Mouse (Mus musculus): ENCODE measurements at regions not wholly inside any gene's neighbourhood (a gene's known extent, or its start where the extent isn't known, plus 50 kb on each side); places are given as distances from the start of the nearest gene placed in this dataset.

- Histone ChIP-seq H3K27me3 (no peaks in the 10 kb centered on the region), H3K4me1 (0 out of 2 replicates have a peak, but pooled peaks cover 3% of the 10 kb centered on the region), H3K27ac (no peak overlapping the region), H3K9ac (no peak overlapping the region), H3K36me3 (no peaks in the 10 kb centered on the region), H3K4me2 (no peak overlapping the region), H3K9me3 (replicated peaks) (no peaks in the 10 kb centered on the region), H3K4me3 (replicated peaks) (no peak overlapping the region)
- ATAC-seq (replicated peaks; ENCODE audit: low FRiP score): no peak
- WGBS: 79% methylated on average over 10 of the region's 10 CpGs
These were observed 100.5 kb upstream of the Nckap5 start for GRCm38 (mm10) chr1:126931093-126931492.

- Histone ChIP-seq H3K27ac (no peak overlapping the region), H3K4me2 (no peak overlapping the region), H3K4me3 (replicated peaks) (no peak overlapping the region), H3K4me1 (0 out of 2 replicates have a peak, but pooled peaks cover 3% of the 10 kb centered on the region), H3K36me3 (no peaks in the 10 kb centered on the region), H3K9ac (no peak overlapping the region), H3K9me3 (replicated peaks) (no peaks in the 10 kb centered on the region), H3K27me3 (no peaks in the 10 kb centered on the region)
- ATAC-seq (replicated peaks; ENCODE audit: low FRiP score): no peak
- WGBS: 77% methylated on average over 14 of the region's 14 CpGs
These were observed 100.0 kb upstream of the Nckap5 start for GRCm38 (mm10) chr1:126930611-126931010.

GRCm38 (mm10) chr1:126929666-126930065 is 99.1 kb upstream of the Nckap5 start:
- ATAC-seq (replicated peaks; ENCODE audit: low FRiP score): no peak
- Histone ChIP-seq H3K4me3 (replicated peaks) (no peak overlapping the region), H3K4me1 (0 out of 2 replicates have a peak, but pooled peaks cover 3% of the 10 kb centered on the region), H3K27ac (no peak overlapping the region), H3K27me3 (no peaks in the 10 kb centered on the region), H3K9me3 (replicated peaks) (no peaks in the 10 kb centered on the region), H3K36me3 (no peaks in the 10 kb centered on the region), H3K4me2 (no peak overlapping the region), H3K9ac (no peak overlapping the region)
- WGBS: 59% methylated on average over 4 of the region's 4 CpGs

GRCm38 (mm10) chr1:126928186-126928585 is 97.6 kb upstream of the Nckap5 start:
- no peak overlapping the region for H3K4me2 ChIP-seq
- H3K9ac ChIP-seq: no peak overlapping the region
- no peaks in the 10 kb centered on the region for H3K27me3 ChIP-seq
- no peak for ATAC-seq (replicated peaks; ENCODE audit: low FRiP score)
- WGBS: 57% methylated on average over 7 of the region's 7 CpGs
- no peak overlapping the region for H3K4me3 ChIP-seq (replicated peaks)
- 0 out of 2 replicates have a peak, but pooled peaks cover 3% of the 10 kb centered on the region for H3K4me1 ChIP-seq
- H3K9me3 ChIP-seq (replicated peaks): no peaks in the 10 kb centered on the region
- H3K27ac ChIP-seq: no peak overlapping the region
- H3K36me3 ChIP-seq: no peaks in the 10 kb centered on the region

- Histone ChIP-seq H3K4me2 (no peak overlapping the region), H3K27me3 (no peaks in the 10 kb centered on the region), H3K36me3 (no peaks in the 10 kb centered on the region), H3K9me3 (replicated peaks) (no peaks in the 10 kb centered on the region), H3K4me1 (no peaks in the 10 kb centered on the region), H3K27ac (no peak overlapping the region), H3K4me3 (replicated peaks) (no peak overlapping the region), H3K9ac (no peak overlapping the region)
- 66% methylated on average over 12 of the region's 12 CpGs for WGBS
- no peak for ATAC-seq (replicated peaks; ENCODE audit: low FRiP score)
These were observed 94.8 kb upstream of the Nckap5 start for GRCm38 (mm10) chr1:126925150-126926035.

- Histone ChIP-seq H3K9ac (no peak overlapping the region), H3K36me3 (no peaks in the 10 kb centered on the region), H3K4me3 (replicated peaks) (no peak overlapping the region), H3K4me1 (no peaks in the 10 kb centered on the region), H3K9me3 (replicated peaks) (no peaks in the 10 kb centered on the region), H3K27me3 (no peaks in the 10 kb centered on the region), H3K4me2 (no peak overlapping the region), H3K27ac (no peak overlapping the region)
- ATAC-seq (replicated peaks; ENCODE audit: low FRiP score): no peak
- 73% methylated on average over 4 of the region's 4 CpGs for WGBS
These were observed 93.4 kb upstream of the Nckap5 start for GRCm38 (mm10) chr1:126923981-126924380.

GRCm38 (mm10) chr1:126922231-126922630 is 91.6 kb upstream of the Nckap5 start:
- Histone ChIP-seq H3K27me3 (no peaks in the 10 kb centered on the region), H3K9ac (no peak overlapping the region), H3K4me1 (no peaks in the 10 kb centered on the region), H3K9me3 (replicated peaks) (no peaks in the 10 kb centered on the region), H3K4me3 (replicated peaks) (no peak overlapping the region), H3K4me2 (no peak overlapping the region), H3K36me3 (no peaks in the 10 kb centered on the region), H3K27ac (no peak overlapping the region)
- 98% methylated on average over 4 of the region's 4 CpGs for WGBS
- no peak for ATAC-seq (replicated peaks; ENCODE audit: low FRiP score)

- Histone ChIP-seq H3K27me3 (no peaks in the 10 kb centered on the region), H3K4me2 (no peak overlapping the region), H3K9me3 (replicated peaks) (no peaks in the 10 kb centered on the region), H3K4me1 (no peaks in the 10 kb centered on the region), H3K36me3 (no peaks in the 10 kb centered on the region), H3K4me3 (replicated peaks) (no peak overlapping the region), H3K9ac (no peak overlapping the region), H3K27ac (no peak overlapping the region)
- WGBS: 63% methylated on average over 1 of the region's 1 CpGs
- no peak for ATAC-seq (replicated peaks; ENCODE audit: low FRiP score)
These were observed 88.3 kb upstream of the Nckap5 start for GRCm38 (mm10) chr1:126918876-126919275.

- 65% methylated on average over 6 of the region's 6 CpGs for WGBS
- ATAC-seq (replicated peaks; ENCODE audit: low FRiP score): no peak
These were observed 87.3 kb upstream of the Nckap5 start for GRCm38 (mm10) chr1:126917872-126918271.

GRCm38 (mm10) chr1:126916369-126916768 is 85.8 kb upstream of the Nckap5 start:
- WGBS: 69% methylated on average over 6 of the region's 6 CpGs
- Histone ChIP-seq H3K9me3 (replicated peaks) (no peaks in the 10 kb centered on the region), H3K4me1 (no peaks in the 10 kb centered on the region), H3K4me3 (replicated peaks) (no peak overlapping the region), H3K9ac (no peak overlapping the region), H3K27ac (no peak overlapping the region), H3K36me3 (no peaks in the 10 kb centered on the region), H3K27me3 (no peaks in the 10 kb centered on the region), H3K4me2 (no peak overlapping the region)
- no peak for ATAC-seq (replicated peaks; ENCODE audit: low FRiP score)

More at GRCm38 (mm10) chr1:126917872-126918271, 87.3 kb upstream of the Nckap5 start:
- H3K27me3 ChIP-seq: no peaks in the 10 kb centered on the region
- no peak overlapping the region for H3K27ac ChIP-seq
- H3K36me3 ChIP-seq: no peaks in the 10 kb centered on the region
- H3K9me3 ChIP-seq (replicated peaks): no peaks in the 10 kb centered on the region
- no peak overlapping the region for H3K4me2 ChIP-seq
- no peak overlapping the region for H3K9ac ChIP-seq
- H3K4me1 ChIP-seq: no peaks in the 10 kb centered on the region
- no peak overlapping the region for H3K4me3 ChIP-seq (replicated peaks)

- H3K4me1 ChIP-seq: no peaks in the 10 kb centered on the region
- no peak overlapping the region for H3K4me2 ChIP-seq
- H3K9me3 ChIP-seq (replicated peaks): no peaks in the 10 kb centered on the region
- no peaks in the 10 kb centered on the region for H3K36me3 ChIP-seq
- no peak overlapping the region for H3K9ac ChIP-seq
- H3K27me3 ChIP-seq: no peaks in the 10 kb centered on the region
- no peak for ATAC-seq (replicated peaks; ENCODE audit: low FRiP score)
- H3K4me3 ChIP-seq (replicated peaks): no peak overlapping the region
- no peak overlapping the region for H3K27ac ChIP-seq
- 43% methylated on average over 12 of the region's 12 CpGs for WGBS
These were observed 80.9 kb upstream of the Nckap5 start for GRCm38 (mm10) chr1:126911277-126912060.

- no peak for ATAC-seq (replicated peaks; ENCODE audit: low FRiP score)
- WGBS: 95% methylated on average over 2 of the region's 2 CpGs
- H3K27me3 ChIP-seq: no peaks in the 10 kb centered on the region
- H3K9ac ChIP-seq: no peak overlapping the region
- H3K27ac ChIP-seq: no peak overlapping the region
- no peaks in the 10 kb centered on the region for H3K4me1 ChIP-seq
- H3K4me2 ChIP-seq: no peak overlapping the region
- H3K36me3 ChIP-seq: no peaks in the 10 kb centered on the region
- H3K4me3 ChIP-seq (replicated peaks): no peak overlapping the region
- H3K9me3 ChIP-seq (replicated peaks): no peaks in the 10 kb centered on the region
These were observed 76.8 kb upstream of the Nckap5 start for GRCm38 (mm10) chr1:126907417-126907816.

All from kidney, embryonic 15.5 days (tissue).